Mouse (Mus musculus) cortical plate, adult 2 months (tissue): ENCODE data around the gene St3gal5.

Experiments
- CTCF ChIP-seq: fragments of 200-500 bp; IDR thresholded peaks from 2 replicates; pipeline ENCODE4 v1.5.1; 2011; ENCODE audit warnings: mild to moderate bottlenecking, control low read depth, low read length; ENCODE audit not compliant: insufficient read depth; ENCODE audit errors: extremely low read depth
- POLR2A ChIP-seq: fragments of 200-500 bp; IDR thresholded peaks from 2 replicates; pipeline ENCODE4 v1.6.1; 2011; ENCODE audit warnings: mild to moderate bottlenecking, low read length, control low read depth; ENCODE audit not compliant: insufficient read depth; ENCODE audit errors: extremely low read depth

DNA sequence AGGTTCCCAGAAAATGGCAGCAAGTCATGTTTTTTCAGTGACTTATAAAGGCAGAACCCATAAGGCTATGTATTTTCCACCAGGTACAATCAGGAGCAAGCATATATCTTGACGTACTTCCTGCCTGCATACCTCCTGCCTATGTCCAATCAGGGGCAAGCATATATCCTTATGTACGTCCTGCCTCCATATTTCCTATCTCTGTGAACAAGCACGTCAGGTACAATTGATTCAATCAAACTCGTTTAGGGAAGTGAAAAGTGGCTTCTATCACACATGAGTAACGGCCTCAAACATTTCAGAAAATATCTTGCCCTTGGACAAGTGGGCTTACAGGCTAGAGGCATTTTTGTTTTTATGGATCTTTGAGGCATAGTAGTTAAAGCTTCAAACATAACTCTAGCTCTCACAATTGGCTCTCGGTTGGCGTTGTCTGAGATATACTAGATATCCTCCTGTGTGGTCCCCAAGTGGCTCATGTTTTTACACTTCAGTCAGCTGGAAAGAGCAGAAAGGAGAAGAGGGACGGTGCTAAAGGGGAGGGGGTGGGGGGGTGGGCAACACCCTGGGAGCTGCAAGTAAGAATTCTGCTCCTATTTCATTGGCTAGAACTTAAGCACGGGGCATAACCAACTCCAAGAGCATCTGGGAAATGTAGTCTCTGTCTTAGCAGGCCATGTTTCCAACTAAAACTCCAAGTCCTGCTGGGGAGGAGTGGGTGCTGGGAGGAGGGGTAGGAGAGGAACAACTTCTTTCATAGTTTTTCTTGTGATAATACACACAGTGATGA lies 28.9 kb downstream of the St3gal5 start:
- TF ChIP-seq POLR2A (no peak), CTCF (no peak)
